ENCODE assay signal across 28 mouse cellular contexts in the genomic region with DNA sequence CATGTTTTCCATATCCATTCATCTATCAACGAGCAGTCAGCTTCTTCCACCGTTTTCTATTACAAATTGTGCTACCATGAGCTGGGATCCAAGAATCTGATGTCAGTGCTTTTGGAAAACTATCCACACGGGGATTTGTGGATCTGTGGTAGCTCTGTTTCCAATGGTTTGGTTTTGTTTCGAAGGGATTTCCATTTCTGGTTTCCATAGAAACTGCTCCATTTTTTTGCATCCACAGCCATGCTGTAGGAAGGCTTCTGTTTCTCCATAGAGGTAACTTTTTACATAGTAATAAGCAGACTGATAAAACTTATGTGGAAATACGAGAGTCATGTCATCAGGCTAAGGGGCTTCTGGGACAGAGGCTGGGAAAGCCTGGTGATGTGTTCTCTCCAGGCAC.
DNase-seq lines count a peak whose midpoint lies in the region; ATAC-seq lines count a peak whose summit lies in the region.
"Had no signal": no experiment of that assay in that cellular context is flagged by ENCODE, and none has a peak within 500 bp of the region (broad histone marks: within the 10 kb centered on the region; RNA-seq: fewer than 3 reads in every experiment).

No protein-coding gene starts in this region.

- H3K36me3 ChIP-seq in midbrain, embryonic 14.5 days (ENCODE audit: control insufficient read depth, insufficient read depth, low read length), result no peaks in the 10 kb centered on the region
- H3K36me3 ChIP-seq in midbrain, embryonic 11.5 days (ENCODE audit: control insufficient read depth, insufficient read depth, low read length), result no peaks in the 10 kb centered on the region
- H3K36me3 ChIP-seq: embryonic facial prominence, embryonic 12.5 days; forebrain, embryonic 12.5 days; hindbrain, embryonic 10.5 days; hindbrain, embryonic 15.5 days; intestine, embryonic 15.5 days; limb, embryonic 12.5 days; lung, embryonic 15.5 days; neural tube, embryonic 13.5 days had no signal

- 71% methylated on average over 5 of the region's 5 CpGs for WGBS in midbrain, embryonic 14.5 days
- WGBS in midbrain, embryonic 11.5 days, result 85% methylated on average over 5 of the region's 5 CpGs

- DNase-seq in frontal cortex, postnatal 10 days (ENCODE audit: low spot score in 2 of 2), result no peak
- DNase-seq in midbrain, embryonic 14.5 days, result peak; percentile 46
- no peak for DNase-seq in midbrain, embryonic 11.5 days (ENCODE audit: low spot score, missing footprints)
- DNase-seq in brain, embryonic 18.5 days (ENCODE audit: low read depth, low spot score), result peak; percentile 28
- DNase-seq in urinary bladder, postnatal 36 days (ENCODE audit: low spot score in 2 of 2), result no peak
- DNase-seq in cerebellum, postnatal 10 days, result no peak
- DNase-seq: adrenal gland, postnatal 14 days; cerebellum, adult 2 months; cerebellum, postnatal 25 days; heart, postnatal 14 days; kidney, adult 2 months; layer of hippocampus, postnatal 36 days; right cerebral cortex, postnatal 4 days; thymus, adult 2 months; thymus, postnatal 36 days had no signal

- H3K4me1 ChIP-seq in midbrain, embryonic 14.5 days (ENCODE audit: control insufficient read depth, insufficient read depth, low read length), result no peaks in the 10 kb centered on the region
- H3K4me1 ChIP-seq in midbrain, embryonic 11.5 days (ENCODE audit: control insufficient read depth, insufficient read depth, low read length), result no peaks in the 10 kb centered on the region
- H3K4me1 ChIP-seq: forebrain, embryonic 12.5 days; hindbrain, embryonic 10.5 days; intestine, embryonic 15.5 days; lung, embryonic 15.5 days; neural tube, embryonic 13.5 days had no signal

- no peak overlapping the region for H3K4me2 ChIP-seq in midbrain, embryonic 14.5 days (ENCODE audit: low read length)
- H3K4me2 ChIP-seq in midbrain, embryonic 11.5 days, result no peak overlapping the region
- H3K4me2 ChIP-seq: embryonic facial prominence, embryonic 12.5 days; forebrain, embryonic 12.5 days; hindbrain, embryonic 15.5 days; intestine, embryonic 15.5 days; limb, embryonic 12.5 days; liver, embryonic 11.5 days; lung, embryonic 15.5 days; neural tube, embryonic 13.5 days had no signal

- peak; percentile 31; the same call in 1 of the 2 replicates for ATAC-seq in frontal cortex, adult (ENCODE audit: low TSS enrichment)
- no peak for ATAC-seq in midbrain, embryonic 14.5 days (ENCODE audit: low FRiP score, low TSS enrichment)
- ATAC-seq in midbrain, embryonic 11.5 days (ENCODE audit: low FRiP score), result no peak
- ATAC-seq: CD4-positive, CD25-positive, alpha-beta regulatory T cell, adult 4 months; intestine, embryonic 15.5 days had no signal

- no peaks in the 10 kb centered on the region for H3K9me3 ChIP-seq in midbrain, embryonic 14.5 days (ENCODE audit: control insufficient read depth, low read length)
- no peaks in the 10 kb centered on the region for H3K9me3 ChIP-seq in midbrain, embryonic 11.5 days (ENCODE audit: control insufficient read depth, low read length)
- H3K9me3 ChIP-seq: embryonic facial prominence, embryonic 12.5 days; forebrain, embryonic 12.5 days; hindbrain, embryonic 10.5 days; hindbrain, embryonic 15.5 days; intestine, embryonic 15.5 days; limb, embryonic 12.5 days; lung, embryonic 15.5 days; neural tube, embryonic 13.5 days had no signal

- no peak overlapping the region for H3K9ac ChIP-seq in midbrain, embryonic 14.5 days (replicated peaks; ENCODE audit: low read length)
- no peak overlapping the region for H3K9ac ChIP-seq in midbrain, embryonic 11.5 days (ENCODE audit: low read length)
- H3K9ac ChIP-seq: embryonic facial prominence, embryonic 12.5 days; forebrain, embryonic 12.5 days; hindbrain, embryonic 15.5 days; intestine, embryonic 15.5 days; limb, embryonic 12.5 days; lung, embryonic 15.5 days; neural tube, embryonic 13.5 days had no signal

- no peak overlapping the region for H3K4me3 ChIP-seq in midbrain, embryonic 14.5 days (replicated peaks; ENCODE audit: low read depth, low read length)
- no peak overlapping the region for H3K4me3 ChIP-seq in midbrain, embryonic 11.5 days (ENCODE audit: low read depth, low read length)
- H3K4me3 ChIP-seq: embryonic facial prominence, embryonic 12.5 days; erythroblast, embryonic 14.5 days; forebrain, embryonic 12.5 days; hindbrain, embryonic 10.5 days; hindbrain, embryonic 15.5 days; intestine, embryonic 15.5 days; limb, embryonic 12.5 days; lung, embryonic 15.5 days; neural tube, embryonic 13.5 days had no signal

- H3K27ac ChIP-seq in midbrain, embryonic 14.5 days (replicated peaks; ENCODE audit: low read depth, low read length), result peak overlapping the region; percentile 37
- no peak overlapping the region for H3K27ac ChIP-seq in midbrain, embryonic 11.5 days (ENCODE audit: low read depth, low read length)
- H3K27ac ChIP-seq: embryonic facial prominence, embryonic 12.5 days; forebrain, embryonic 12.5 days; hindbrain, embryonic 10.5 days; hindbrain, embryonic 15.5 days; intestine, embryonic 15.5 days; limb, embryonic 12.5 days; lung, embryonic 15.5 days; neural tube, embryonic 13.5 days; stomach, postnatal 0 days had no signal

- H3K27me3 ChIP-seq in midbrain, embryonic 14.5 days (ENCODE audit: control insufficient read depth, insufficient read depth, low read length), result no peaks in the 10 kb centered on the region
- no peaks in the 10 kb centered on the region for H3K27me3 ChIP-seq in midbrain, embryonic 11.5 days (ENCODE audit: control insufficient read depth, insufficient read depth, low read length)
- H3K27me3 ChIP-seq: embryonic facial prominence, embryonic 12.5 days; forebrain, embryonic 12.5 days; hindbrain, embryonic 15.5 days; intestine, embryonic 15.5 days; limb, embryonic 12.5 days; lung, embryonic 15.5 days; neural tube, embryonic 13.5 days had no signal

Comparison
In these comparisons a context has a peak if more than half of its experiments do, and no peak if none do; other contexts are left out.
1. DNase-seq: peak in midbrain, embryonic 14.5 days (single experiment) and brain, embryonic 18.5 days (single experiment); none in frontal cortex, postnatal 10 days (0 of 2), midbrain, embryonic 11.5 days (single experiment), urinary bladder, postnatal 36 days (0 of 2) and cerebellum, postnatal 10 days (0 of 2).